Mouse (Mus musculus) G1E (cell line): Measurements from ENCODE around the gene Adgre5.

Experiments
- CTCF ChIP-seq: IDR thresholded peaks from 2 replicates; pipeline ENCODE4 v1.5.1; 2012; ENCODE audit warnings: low read depth, low read length, inconsistent platforms, mixed read lengths
- GATA1 ChIP-seq: IDR thresholded peaks from 2 replicates; pipeline ENCODE4 v1.6.1; 2012; ENCODE audit warnings: borderline replicate concordance, low read length, inconsistent platforms, mixed read lengths
- POLR2AphosphoS5 ChIP-seq: IDR thresholded peaks from 2 replicates; pipeline ENCODE4 v1.6.1; 2012; ENCODE audit warnings: low read depth, low read length, inconsistent platforms; ENCODE audit not compliant: insufficient replicate concordance

DNA sequence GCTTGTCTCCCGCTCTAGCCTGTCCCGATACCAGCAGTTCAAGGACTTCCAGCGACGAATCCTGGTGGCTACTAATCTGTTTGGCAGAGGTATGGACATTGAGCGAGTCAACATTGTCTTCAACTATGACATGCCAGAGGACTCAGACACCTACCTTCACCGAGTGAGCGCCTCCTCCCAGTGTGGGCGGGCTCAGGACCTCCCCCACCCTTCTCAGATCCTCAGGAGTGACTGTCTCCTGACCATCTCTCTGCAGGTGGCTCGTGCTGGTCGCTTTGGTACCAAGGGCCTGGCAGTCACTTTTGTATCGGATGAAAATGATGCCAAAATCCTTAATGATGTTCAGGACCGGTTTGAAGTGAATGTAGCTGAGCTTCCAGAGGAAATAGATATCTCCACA is 18.5 kb downstream of the Adgre5 start:
- TF ChIP-seq CTCF (no peak), GATA1 (no peak), POLR2AphosphoS5 (0 out of 2 replicates have a peak, but pooled peaks have one; percentile 48)
